Mouse (Mus musculus): ENCODE measurements around the gene Has1.

- no peak for TF ChIP-seq CTCF (IDR thresholded peaks at IDR 0.05; ENCODE audit: extremely low read depth, insufficient read length, insufficient replicate concordance, low read depth, low read length)
- no peak for TF ChIP-seq POLR2A (IDR thresholded peaks at IDR 0.05; ENCODE audit: low read depth, low read length)
Observed at GRCm38 (mm10) chr17:17825921-17826591, 28.9 kb downstream of the Has1 start.

Measured in small intestine, adult 2 months (tissue).